Mouse (Mus musculus) embryonic facial prominence, embryonic 15.5 days (tissue): ENCODE results near the gene Itih3. TPM values are rescaled to one million over a fixed set of nuclear protein-coding genes. Genes with fewer than 3 reads are reported as not detected.

ENCODE experiments used
- ATAC-seq: fragments of 200-750 bp; cut with Nextera tagmentation; 2 replicates; pipeline ENCODE4 v1.8.0; 2017; ENCODE audit warnings: low read depth, moderate TSS enrichment; ENCODE audit not compliant: insufficient number of reproducible peaks, low FRiP score, low TSS enrichment
- H3K27ac ChIP-seq: fragments of 300-500 bp; sonication (generic); replicated peaks from 2 replicates; pipeline ENCODE4 v1.5.1; 2015; ENCODE audit warnings: mild to moderate bottlenecking, inconsistent platforms
- H3K27me3 ChIP-seq: fragments of 300-500 bp; sonication (generic); 2 replicates; pipeline ENCODE4 v1.6.1; 2015; ENCODE audit warnings: inconsistent platforms
- H3K36me3 ChIP-seq: fragments of 300-500 bp; sonication (generic); 2 replicates; pipeline ENCODE4 v1.6.1; 2015; ENCODE audit warnings: mild to moderate bottlenecking, inconsistent platforms
- H3K4me1 ChIP-seq: fragments of 300-500 bp; sonication (generic); 2 replicates; pipeline ENCODE4 v1.6.1; 2015; ENCODE audit warnings: inconsistent platforms
- H3K4me2 ChIP-seq: fragments of 300-500 bp; sonication (generic); replicated peaks from 2 replicates; pipeline ENCODE4 v1.6.1; 2015; ENCODE audit warnings: mild to moderate bottlenecking, inconsistent platforms
- H3K4me3 ChIP-seq: fragments of 300-500 bp; sonication (generic); replicated peaks from 2 replicates; pipeline ENCODE4 v1.5.1; 2015; ENCODE audit warnings: mild to moderate bottlenecking, inconsistent platforms
- H3K9ac ChIP-seq: fragments of 300-500 bp; sonication (generic); 2 replicates; pipeline ENCODE4 v1.6.1; 2015; ENCODE audit warnings: inconsistent platforms
- H3K9me3 ChIP-seq: fragments of 300-500 bp; sonication (generic); replicated peaks from 2 replicates; pipeline ENCODE4 v1.6.1; 2016; ENCODE audit warnings: inconsistent platforms
- WGBS: fragments of 180-500 bp; shearing (Covaris S2); methylation state at CpG from one replicate; pipeline ENCODE4 v1.1.7; 2015; 5-methylcytosine and 5-hydroxymethylcytosine counted together
- polyA plus RNA-seq: library from polyadenylated mRNA; unstranded; fragments of >200 nt; fragmentation: Nextera tagmentation; extraction: Ambion mirVana; gene quantifications from 2 replicates; pipeline ENCODE4 v1.2.1, GENCODE M21; 2015

Gene Itih3
- polyA plus RNA-seq, 1 experiment from 2014 or later, result 0.12 TPM

DNA sequence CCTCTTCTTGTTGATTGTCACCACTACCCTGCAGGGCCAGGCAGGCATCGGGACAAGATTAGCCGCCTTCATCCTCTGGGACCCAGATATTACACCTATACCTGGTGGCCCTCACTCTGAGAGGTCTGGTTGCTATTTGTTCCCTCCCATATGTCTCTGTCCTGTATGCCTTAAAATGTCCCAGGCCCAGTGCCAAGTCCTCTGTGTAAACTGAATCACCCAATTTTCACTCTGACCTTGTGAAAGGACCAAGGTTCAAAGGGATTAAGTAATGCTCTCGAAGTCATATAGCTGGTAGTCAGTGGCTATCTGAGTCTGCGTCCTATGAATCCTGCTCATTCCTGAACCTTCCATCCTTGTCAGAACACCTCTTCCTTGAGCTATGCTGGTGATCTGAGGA is 6.8 kb upstream of the Itih3 start:
- Histone ChIP-seq H3K9ac (no peak overlapping the region), H3K36me3 (no peaks in the 10 kb centered on the region), H3K4me1 (no peaks in the 10 kb centered on the region), H3K27ac (no peak overlapping the region), H3K27me3 (no peaks in the 10 kb centered on the region), H3K4me3 (no peak overlapping the region), H3K4me2 (no peak overlapping the region), H3K9me3 (no peaks in the 10 kb centered on the region)
- no peak for ATAC-seq
- WGBS, result 90% methylated on average over 4 of the region's 4 CpGs

DNA sequence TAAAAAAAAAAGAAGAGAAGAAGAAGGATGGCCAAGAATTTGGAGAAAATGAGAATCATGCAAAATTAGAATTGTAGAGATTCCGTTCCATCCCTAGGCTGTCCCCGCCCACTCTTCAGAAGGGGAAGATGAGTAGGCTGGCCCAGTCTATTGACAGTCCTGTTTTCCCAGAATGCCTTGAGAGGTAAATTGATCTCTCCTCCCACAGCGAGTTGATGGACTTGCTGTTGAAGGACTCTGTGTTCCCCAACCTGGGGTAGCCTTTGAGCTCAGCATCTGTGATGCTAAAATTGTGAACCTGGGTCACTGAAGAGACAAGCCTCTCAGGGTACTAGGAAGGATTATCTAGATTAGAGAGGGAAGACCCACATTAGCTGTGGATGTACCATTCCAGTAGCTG is 1.9 kb upstream of the Itih3 start:
- H3K9ac ChIP-seq, result no peak overlapping the region
- no peak overlapping the region for H3K4me3 ChIP-seq
- no peaks in the 10 kb centered on the region for H3K9me3 ChIP-seq
- no peaks in the 10 kb centered on the region for H3K4me1 ChIP-seq
- H3K36me3 ChIP-seq, result no peaks in the 10 kb centered on the region
- H3K4me2 ChIP-seq, result no peak overlapping the region
- no peak overlapping the region for H3K27ac ChIP-seq
- ATAC-seq, result no peak
- H3K27me3 ChIP-seq, result no peaks in the 10 kb centered on the region
- 87% methylated on average over 3 of the region's 3 CpGs for WGBS

DNA sequence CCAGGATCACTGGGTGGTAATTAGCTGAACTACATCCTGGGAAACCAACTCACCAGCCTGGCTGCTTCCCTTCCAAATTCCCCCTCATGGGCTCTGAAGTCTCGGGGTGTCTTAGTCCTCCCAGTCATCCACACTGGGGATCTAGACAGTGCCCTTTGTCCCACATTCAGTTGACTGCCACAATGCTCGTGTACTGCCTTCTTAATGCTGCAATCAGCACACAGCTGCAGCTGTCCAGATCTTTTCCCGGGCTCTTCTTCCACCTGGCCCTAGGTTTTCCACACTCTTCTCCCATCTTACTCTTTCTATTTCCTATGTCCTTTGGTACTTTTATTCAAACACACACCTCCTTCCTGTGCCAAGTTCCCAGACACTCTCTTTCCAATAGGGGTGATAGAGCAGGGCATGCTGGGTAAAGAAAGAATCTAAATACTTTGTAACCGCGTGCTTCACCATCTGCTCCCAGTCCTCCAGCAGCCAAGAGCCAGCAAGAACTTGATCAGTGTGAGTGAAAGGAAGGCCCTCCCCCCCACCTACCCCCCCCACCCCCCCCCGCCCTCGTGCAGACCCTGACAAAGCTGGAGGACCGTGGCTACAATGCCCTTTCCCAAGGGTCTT is 1.4 kb downstream of the Itih3 start:
- Histone ChIP-seq H3K4me3 (no peak overlapping the region), H3K4me2 (no peak overlapping the region), H3K9ac (no peak overlapping the region), H3K27me3 (no peaks in the 10 kb centered on the region), H3K36me3 (no peaks in the 10 kb centered on the region), H3K9me3 (no peaks in the 10 kb centered on the region), H3K27ac (no peak overlapping the region), H3K4me1 (no peaks in the 10 kb centered on the region)
- WGBS, result 56% methylated on average over 8 of the region's 8 CpGs
- ATAC-seq, result no peak

DNA sequence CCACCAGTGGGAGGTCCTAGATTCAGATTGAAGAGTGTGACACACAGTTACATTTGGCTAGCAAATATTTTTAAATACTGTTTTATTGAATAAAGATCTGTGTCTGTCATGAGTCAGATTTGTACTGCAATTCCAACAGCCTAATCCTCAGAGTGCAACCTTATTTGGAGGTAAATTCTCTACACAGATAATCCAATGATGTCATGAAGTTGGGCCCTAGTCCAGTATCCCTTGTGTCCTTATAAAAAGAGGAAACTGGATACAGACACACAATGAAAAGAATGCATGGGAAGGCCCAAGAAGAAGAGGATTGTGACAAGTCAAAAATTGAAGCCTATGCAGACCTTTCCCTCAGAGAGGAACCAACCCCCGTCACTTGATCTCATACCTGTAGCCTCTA is 7.0 kb downstream of the Itih3 start:
- H3K27me3 ChIP-seq, result no peaks in the 10 kb centered on the region
- H3K4me1 ChIP-seq, result no peaks in the 10 kb centered on the region
- H3K4me3 ChIP-seq, result no peak overlapping the region
- 69% methylated on average over 1 of the region's 1 CpGs for WGBS
- no peaks in the 10 kb centered on the region for H3K36me3 ChIP-seq
- H3K9ac ChIP-seq, result no peak overlapping the region
- H3K4me2 ChIP-seq, result no peak overlapping the region
- H3K27ac ChIP-seq, result no peak overlapping the region
- ATAC-seq, result no peak
- H3K9me3 ChIP-seq, result no peaks in the 10 kb centered on the region

DNA sequence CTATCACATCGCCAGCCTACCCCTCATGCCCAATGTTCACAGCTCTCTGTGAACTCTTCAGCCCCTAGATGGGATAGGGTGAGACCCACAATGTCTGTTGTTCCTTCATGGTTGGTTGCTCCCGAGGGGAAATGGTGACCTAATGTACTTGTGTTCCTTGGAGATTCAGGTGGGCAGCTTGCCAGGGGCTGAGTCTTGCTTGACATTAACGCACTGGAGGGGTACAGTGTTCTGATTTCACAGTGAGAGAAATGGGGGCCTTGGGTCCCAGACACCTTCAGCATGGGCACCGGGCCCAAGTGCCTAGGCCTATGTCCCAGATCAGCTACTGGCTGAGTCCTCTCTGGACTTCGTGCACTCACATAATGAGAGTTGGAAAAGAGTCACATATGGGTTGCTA is 10.2 kb downstream of the Itih3 start:
- no peak overlapping the region for H3K9ac ChIP-seq
- 76% methylated on average over 5 of the region's 5 CpGs for WGBS

DNA sequence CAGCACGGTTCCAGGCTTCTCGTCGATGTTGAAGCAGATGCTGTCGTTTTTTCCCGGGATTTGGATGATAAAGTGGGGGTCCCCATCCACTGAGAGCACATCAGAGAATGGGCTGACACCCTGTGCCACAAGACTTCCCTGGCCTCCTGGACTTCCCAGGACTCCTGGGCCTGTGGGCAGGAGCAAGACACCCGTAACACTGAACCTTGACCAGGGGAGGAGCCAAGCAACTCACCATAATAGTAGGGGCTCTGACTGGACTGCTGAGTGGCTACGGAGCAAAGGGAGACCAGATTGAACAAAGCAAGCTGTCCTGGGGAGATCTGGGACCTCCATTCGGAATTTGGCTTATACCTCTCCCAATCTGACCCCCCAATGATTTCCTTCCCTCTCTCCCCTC is 10.9 kb downstream of the Itih3 start:
- H3K27ac ChIP-seq, result no peak overlapping the region
- 80% methylated on average over 8 of the region's 8 CpGs for WGBS
- no peak for ATAC-seq

More for the DNA sequence above, 10.2 kb downstream of the Itih3 start:
- H3K4me2 ChIP-seq, result no peak overlapping the region
- ATAC-seq, result no peak
- H3K9me3 ChIP-seq, result no peaks in the 10 kb centered on the region
- H3K4me3 ChIP-seq, result no peak overlapping the region
- H3K36me3 ChIP-seq, result no peaks in the 10 kb centered on the region
- no peaks in the 10 kb centered on the region for H3K27me3 ChIP-seq
- H3K4me1 ChIP-seq, result no peaks in the 10 kb centered on the region
- no peak overlapping the region for H3K27ac ChIP-seq

DNA sequence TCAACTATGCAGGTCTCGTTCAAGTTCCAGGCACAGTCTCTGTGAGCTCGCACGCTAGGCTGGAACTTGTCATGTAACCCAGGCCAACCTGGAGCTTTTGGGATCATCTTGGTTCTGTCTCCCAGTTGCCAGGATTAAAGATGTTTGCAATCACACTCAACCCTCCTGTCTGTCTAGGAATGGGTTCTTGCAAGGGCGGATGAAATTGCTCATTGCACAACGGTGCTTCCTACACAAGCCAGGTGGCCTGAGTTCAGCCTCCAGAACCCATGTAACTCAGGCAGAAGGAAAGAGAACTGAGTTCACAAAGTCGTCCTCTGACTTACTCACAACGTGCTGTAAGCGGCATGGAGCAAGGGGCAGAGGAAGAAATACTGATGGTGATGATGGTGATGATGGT is 12.4 kb downstream of the Itih3 start:
- Histone ChIP-seq H3K27me3 (no peaks in the 10 kb centered on the region), H3K36me3 (no peaks in the 10 kb centered on the region), H3K4me2 (no peak overlapping the region), H3K4me3 (no peak overlapping the region), H3K9ac (no peak overlapping the region), H3K4me1 (no peaks in the 10 kb centered on the region), H3K27ac (no peak overlapping the region), H3K9me3 (no peaks in the 10 kb centered on the region)
- ATAC-seq, result no peak
- 86% methylated on average over 8 of the region's 8 CpGs for WGBS

More for the DNA sequence above, 10.9 kb downstream of the Itih3 start:
- H3K4me2 ChIP-seq, result no peak overlapping the region
- H3K36me3 ChIP-seq, result no peaks in the 10 kb centered on the region
- H3K9ac ChIP-seq, result no peak overlapping the region
- no peaks in the 10 kb centered on the region for H3K27me3 ChIP-seq
- H3K9me3 ChIP-seq, result no peaks in the 10 kb centered on the region
- no peaks in the 10 kb centered on the region for H3K4me1 ChIP-seq
- H3K4me3 ChIP-seq, result no peak overlapping the region

DNA sequence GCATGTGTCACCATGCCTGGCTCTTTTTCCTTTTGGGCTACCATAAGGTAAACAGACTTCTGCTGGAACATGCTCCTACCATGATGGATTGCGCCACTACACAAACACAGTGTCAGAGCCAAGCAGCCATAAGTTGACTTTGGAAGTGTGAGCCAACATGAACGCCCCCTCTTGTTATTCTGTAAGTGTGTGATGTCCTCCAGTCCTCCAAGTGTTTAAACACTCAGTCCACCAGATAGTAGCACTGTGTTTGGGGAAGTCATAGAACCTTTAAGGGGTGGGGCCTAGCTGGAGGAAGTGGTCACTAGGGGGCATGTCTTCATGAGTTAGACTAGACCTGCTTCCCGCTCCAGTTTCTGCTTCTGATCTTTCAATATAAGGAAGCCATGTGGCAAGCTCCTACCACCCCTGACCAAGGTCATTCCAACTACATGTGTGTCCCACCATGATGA is 15.7 kb downstream of the Itih3 start:
- Histone ChIP-seq H3K9ac (no peak overlapping the region), H3K4me2 (no peak overlapping the region), H3K36me3 (no peaks in the 10 kb centered on the region), H3K9me3 (no peaks in the 10 kb centered on the region), H3K27me3 (no peaks in the 10 kb centered on the region), H3K27ac (no peak overlapping the region), H3K4me3 (no peak overlapping the region), H3K4me1 (no peaks in the 10 kb centered on the region)
- ATAC-seq, result no peak
- 83% methylated on average over 3 of the region's 3 CpGs for WGBS

DNA sequence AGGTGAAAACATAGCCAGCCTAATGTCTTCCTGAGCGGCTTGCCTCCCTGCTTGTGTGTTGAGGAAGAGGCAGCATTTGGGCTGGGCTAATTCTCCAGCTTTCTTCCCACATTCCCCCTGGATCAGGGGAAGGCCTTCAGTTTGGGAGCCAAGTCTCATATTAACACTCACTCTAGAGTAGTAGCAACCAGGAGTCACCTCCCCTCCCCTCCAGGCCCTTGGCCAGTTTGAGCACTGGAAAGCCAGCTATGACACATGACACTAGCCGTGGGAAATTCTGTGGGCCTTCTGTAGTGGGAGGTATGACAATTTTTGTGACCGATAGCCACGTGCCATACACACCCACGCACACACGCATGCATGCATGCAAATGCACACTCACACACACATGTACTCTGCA is 17.6 kb downstream of the Itih3 start:
- no peak overlapping the region for H3K4me3 ChIP-seq
- no peak overlapping the region for H3K9ac ChIP-seq
- no peak overlapping the region for H3K27ac ChIP-seq
- no peaks in the 10 kb centered on the region for H3K27me3 ChIP-seq
- no peaks in the 10 kb centered on the region for H3K36me3 ChIP-seq
- WGBS, result 84% methylated on average over 6 of the region's 6 CpGs
- no peaks in the 10 kb centered on the region for H3K9me3 ChIP-seq
- no peaks in the 10 kb centered on the region for H3K4me1 ChIP-seq
- H3K4me2 ChIP-seq, result no peak overlapping the region
- no peak for ATAC-seq

DNA sequence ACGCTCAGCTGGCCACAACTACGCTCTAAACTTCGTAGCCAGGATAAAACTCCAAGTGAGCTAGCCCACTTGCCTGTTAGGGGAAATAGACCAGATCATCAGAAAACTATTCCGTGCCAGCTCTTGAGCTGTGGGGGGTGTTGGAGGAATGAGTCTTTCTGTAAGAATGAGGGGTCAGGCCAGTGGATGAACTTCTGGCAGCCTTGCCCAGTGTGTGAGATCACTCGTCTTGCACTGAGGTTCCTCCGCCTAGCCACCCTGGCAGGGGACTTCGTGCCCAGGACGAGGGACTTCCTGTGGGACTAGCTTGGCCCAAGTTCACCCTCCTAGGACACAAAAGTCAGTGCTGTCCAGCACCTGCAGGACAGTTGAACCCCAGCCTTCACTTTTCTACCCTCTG is 19.3 kb downstream of the Itih3 start:
- Histone ChIP-seq H3K4me1 (no peaks in the 10 kb centered on the region), H3K36me3 (no peaks in the 10 kb centered on the region), H3K9ac (no peak overlapping the region), H3K27ac (no peak overlapping the region), H3K9me3 (no peaks in the 10 kb centered on the region), H3K27me3 (no peaks in the 10 kb centered on the region), H3K4me2 (no peak overlapping the region), H3K4me3 (no peak overlapping the region)
- 74% methylated on average over 8 of the region's 8 CpGs for WGBS
- no peak for ATAC-seq

DNA sequence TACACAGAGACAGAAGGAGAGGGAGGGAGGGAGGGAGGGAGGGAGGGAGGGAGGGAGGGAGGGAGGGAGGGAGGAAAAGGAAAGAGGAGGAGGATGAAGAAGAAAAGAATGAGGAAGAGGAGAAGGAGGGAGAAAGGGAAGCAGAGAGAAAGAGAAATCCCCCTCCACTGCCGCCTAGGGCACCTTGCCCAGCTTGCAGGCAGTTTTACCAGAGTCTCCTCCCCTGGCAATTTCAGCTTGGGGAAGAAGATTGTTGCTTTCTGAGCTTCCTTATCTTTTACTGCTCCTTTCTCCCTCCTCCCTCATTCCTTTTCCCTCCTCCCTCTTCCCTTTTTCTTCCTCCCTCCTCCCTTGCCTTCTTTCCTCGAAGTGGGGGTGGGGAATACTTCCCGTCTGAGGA is 20.5 kb downstream of the Itih3 start:
- H3K9me3 ChIP-seq, result no peaks in the 10 kb centered on the region
- no peak overlapping the region for H3K9ac ChIP-seq
- H3K4me3 ChIP-seq, result no peak overlapping the region
- no peak overlapping the region for H3K27ac ChIP-seq
- no peaks in the 10 kb centered on the region for H3K27me3 ChIP-seq
- no peaks in the 10 kb centered on the region for H3K36me3 ChIP-seq
- no peak for ATAC-seq
- H3K4me1 ChIP-seq, result no peaks in the 10 kb centered on the region
- no peak overlapping the region for H3K4me2 ChIP-seq
- 52% methylated on average over 3 of the region's 3 CpGs for WGBS

DNA sequence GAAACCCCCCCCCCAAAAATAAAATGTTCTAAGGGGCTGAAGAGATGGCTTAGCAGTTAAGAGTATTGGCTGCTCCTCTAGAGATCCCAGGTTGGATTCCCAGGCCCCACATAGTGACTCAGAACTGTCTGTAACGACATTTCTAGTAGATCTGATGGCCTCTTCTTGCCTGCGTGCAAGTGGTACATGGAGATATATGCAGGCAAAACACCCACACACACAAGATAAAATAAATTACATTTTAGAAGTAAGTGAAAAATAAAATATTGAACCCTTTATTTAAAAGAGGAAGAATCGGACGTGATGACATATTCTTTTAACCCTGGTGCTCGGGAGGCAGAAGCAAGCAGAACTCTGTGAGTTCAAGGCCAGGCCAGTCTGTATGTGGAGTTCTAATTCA is 20.9 kb downstream of the Itih3 start:
- Histone ChIP-seq H3K4me1 (no peaks in the 10 kb centered on the region), H3K9ac (no peak overlapping the region), H3K36me3 (no peaks in the 10 kb centered on the region), H3K9me3 (no peaks in the 10 kb centered on the region), H3K4me2 (no peak overlapping the region), H3K27ac (no peak overlapping the region), H3K4me3 (no peak overlapping the region), H3K27me3 (no peaks in the 10 kb centered on the region)
- 89% methylated on average over 5 of the region's 5 CpGs for WGBS
- no peak for ATAC-seq
